Mouse (Mus musculus) MEL-GATA-1-ER (cell line): ENCODE results near the gene Cnot6.

ENCODE experiments used
- DNase-seq: peaks from one replicate; pipeline ENCODE4 v3.0.0-alpha.2; 2012; ENCODE audit warnings: low read depth; ENCODE audit errors: extremely low read depth

Gene Cnot6

GRCm38 (mm10) chr11:49712555-49713335 lies at the start of gene Cnot6:
Cnot6 (minus strand) TSS chr11:49712723.
- peak; percentile 91 for DNase-seq

GRCm38 (mm10) chr11:49761130-49761529 lies 48.6 kb upstream of the Cnot6 start:
- DNase-seq: no peak

- DNase-seq: no peak
Observed at GRCm38 (mm10) chr11:49758096-49758495, 45.6 kb upstream of the Cnot6 start.

GRCm38 (mm10) chr11:49754958-49755665 lies 42.6 kb upstream of the Cnot6 start:
- DNase-seq: no peak

- no peak for DNase-seq
Observed at GRCm38 (mm10) chr11:49746756-49747155, 34.2 kb upstream of the Cnot6 start.

GRCm38 (mm10) chr11:49745839-49746238 lies 33.3 kb upstream of the Cnot6 start:
- DNase-seq: no peak

- no peak for DNase-seq
Observed at GRCm38 (mm10) chr11:49744981-49745380, 32.5 kb upstream of the Cnot6 start.

GRCm38 (mm10) chr11:49743634-49744033 lies 31.1 kb upstream of the Cnot6 start:
- DNase-seq: no peak

- DNase-seq: no peak
Observed at GRCm38 (mm10) chr11:49742248-49742647, 29.7 kb upstream of the Cnot6 start.

- DNase-seq: peak; percentile 94
Observed at GRCm38 (mm10) chr11:49739776-49740175, 27.3 kb upstream of the Cnot6 start.

- no peak for DNase-seq
Observed at GRCm38 (mm10) chr11:49738659-49739406, 26.3 kb upstream of the Cnot6 start.

- no peak for DNase-seq
Observed at GRCm38 (mm10) chr11:49737625-49738024, 25.1 kb upstream of the Cnot6 start.

GRCm38 (mm10) chr11:49734771-49735170 lies 22.2 kb upstream of the Cnot6 start:
- DNase-seq: no peak

GRCm38 (mm10) chr11:49730275-49730948 lies 17.9 kb upstream of the Cnot6 start:
- DNase-seq: no peak

GRCm38 (mm10) chr11:49727877-49728276 lies 15.4 kb upstream of the Cnot6 start:
- peak; percentile 55 for DNase-seq

- DNase-seq: no peak
Observed at GRCm38 (mm10) chr11:49726800-49727199, 14.3 kb upstream of the Cnot6 start.

- DNase-seq: no peak
Observed at GRCm38 (mm10) chr11:49724676-49725075, 12.2 kb upstream of the Cnot6 start.

- DNase-seq: no peak
Observed at GRCm38 (mm10) chr11:49723281-49723680, 10.8 kb upstream of the Cnot6 start.

GRCm38 (mm10) chr11:49722692-49723091 lies 10.2 kb upstream of the Cnot6 start:
- no peak for DNase-seq

- DNase-seq: no peak
Observed at GRCm38 (mm10) chr11:49721358-49721757, 8.8 kb upstream of the Cnot6 start.

GRCm38 (mm10) chr11:49719466-49720151 lies 7.1 kb upstream of the Cnot6 start:
- peak; percentile 34 for DNase-seq
